Comparison of ENCODE assay signal across 10 mouse cellular contexts in the genomic region with DNA sequence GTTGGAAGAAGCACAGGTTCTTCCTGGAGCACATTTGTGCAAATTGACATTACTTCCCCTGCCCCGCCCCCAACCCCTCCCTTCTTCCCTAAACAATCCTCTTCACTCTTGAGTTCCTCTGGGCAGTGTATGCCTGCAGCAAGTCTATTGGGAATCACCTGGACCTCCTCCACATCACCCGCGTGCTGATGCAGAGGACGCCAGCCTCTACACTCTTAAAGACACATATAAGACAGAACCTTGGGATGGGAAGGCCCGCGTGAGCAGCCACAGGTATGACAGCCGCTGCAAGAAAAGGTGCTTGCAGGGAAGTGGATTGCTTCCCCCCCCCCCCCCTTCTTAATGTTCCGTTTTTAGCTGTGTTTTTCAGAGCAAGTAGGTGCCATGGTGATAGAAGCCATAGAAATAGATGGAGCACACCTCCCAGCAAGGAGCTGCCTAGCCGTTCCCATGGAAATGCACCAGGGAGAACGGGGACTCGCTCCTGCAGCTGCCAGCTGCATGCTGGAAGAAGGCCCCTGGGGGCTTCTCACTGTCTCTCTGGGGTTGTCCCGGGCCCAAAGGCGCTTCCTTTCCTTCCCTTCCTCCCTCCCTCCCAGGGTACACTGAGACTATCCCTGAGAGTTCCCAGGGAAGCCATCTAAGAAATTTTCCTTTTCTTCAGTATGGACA. TPM values are rescaled to one million over a fixed set of nuclear protein-coding genes. Genes with fewer than 3 reads are reported as not detected.
DNase-seq lines count a peak whose midpoint lies in the region; ATAC-seq lines count a peak whose summit lies in the region.
"Had no signal": no experiment of that assay in that cellular context is flagged by ENCODE, and none has a peak within 500 bp of the region (broad histone marks: within the 10 kb centered on the region; RNA-seq: fewer than 3 reads in every experiment).

No protein-coding gene starts in this region.

- H3K4me1 ChIP-seq in forebrain, embryonic 13.5 days = 0 out of 2 replicates have a peak, but pooled peaks cover 3% of the 10 kb centered on the region
- peaks cover 6% of the 10 kb centered on the region; the same call in 1 of the 2 replicates for H3K4me1 ChIP-seq in forebrain, embryonic 10.5 days
- peaks cover 7% of the 10 kb centered on the region for H3K4me1 ChIP-seq in neural tube, embryonic 13.5 days (replicated peaks)
- no peaks in the 10 kb centered on the region for H3K4me1 ChIP-seq in neural tube, embryonic 14.5 days (ENCODE audit: control insufficient read depth, insufficient read depth, low read length)
- H3K4me1 ChIP-seq: lung, embryonic 15.5 days had no signal

- H3K9ac ChIP-seq in forebrain, embryonic 13.5 days = 0 out of 2 replicates have a peak overlapping the region, but pooled peaks have one; percentile 12
- no peak overlapping the region for H3K9ac ChIP-seq in neural tube, embryonic 13.5 days
- no peak overlapping the region for H3K9ac ChIP-seq in neural tube, embryonic 14.5 days (replicated peaks; ENCODE audit: low read depth, low read length)
- H3K9ac ChIP-seq: lung, embryonic 15.5 days had no signal

- H3K4me3 ChIP-seq in forebrain, embryonic 13.5 days = no peak overlapping the region
- no peak overlapping the region for H3K4me3 ChIP-seq in forebrain, embryonic 10.5 days
- H3K4me3 ChIP-seq in neural tube, embryonic 13.5 days = no peak overlapping the region
- H3K4me3 ChIP-seq in neural tube, embryonic 14.5 days (ENCODE audit: low read depth, low read length) = no peak overlapping the region
- H3K4me3 ChIP-seq: lung, embryonic 15.5 days had no signal

- H3K36me3 ChIP-seq in forebrain, embryonic 13.5 days (ENCODE audit: poor library complexity, severe bottlenecking) = no peaks in the 10 kb centered on the region
- no peaks in the 10 kb centered on the region for H3K36me3 ChIP-seq in forebrain, embryonic 10.5 days (replicated peaks)
- H3K36me3 ChIP-seq in neural tube, embryonic 13.5 days = no peaks in the 10 kb centered on the region
- H3K36me3 ChIP-seq in neural tube, embryonic 14.5 days (ENCODE audit: control insufficient read depth, insufficient read depth, low read length) = no peaks in the 10 kb centered on the region
- H3K36me3 ChIP-seq: lung, embryonic 15.5 days had no signal

- H3K4me2 ChIP-seq in forebrain, embryonic 13.5 days = no peak overlapping the region
- no peak overlapping the region for H3K4me2 ChIP-seq in neural tube, embryonic 13.5 days
- H3K4me2 ChIP-seq in neural tube, embryonic 14.5 days (ENCODE audit: low read depth, low read length) = no peak overlapping the region
- H3K4me2 ChIP-seq: lung, embryonic 15.5 days had no signal

- H3K27me3 ChIP-seq in forebrain, embryonic 13.5 days = no peaks in the 10 kb centered on the region
- no peaks in the 10 kb centered on the region for H3K27me3 ChIP-seq in forebrain, embryonic 10.5 days (ENCODE audit: poor library complexity, severe bottlenecking)
- H3K27me3 ChIP-seq in neural tube, embryonic 13.5 days = no peaks in the 10 kb centered on the region
- no peaks in the 10 kb centered on the region for H3K27me3 ChIP-seq in neural tube, embryonic 14.5 days (ENCODE audit: control insufficient read depth, insufficient read depth, low read length)
- H3K27me3 ChIP-seq: lung, embryonic 15.5 days had no signal

- no peak for DNase-seq in forebrain, embryonic 10.5 days (ENCODE audit: extremely low spot score, low spot score)
- no peak for DNase-seq in neural tube, embryonic 10.5 days (ENCODE audit: extremely low spot score, low spot score)
- DNase-seq in cerebellum, adult 18-20 months = no peak
- DNase-seq in thymus, postnatal 10 days (ENCODE audit: low spot score in 2 of 2) = no peak
- no peak for DNase-seq in T-cell, adult 2 months (ENCODE audit: low spot score)
- DNase-seq: gastrocnemius, postnatal 36 days had no signal

- no peak overlapping the region for H3K27ac ChIP-seq in forebrain, embryonic 13.5 days
- no peak overlapping the region for H3K27ac ChIP-seq in forebrain, embryonic 10.5 days
- H3K27ac ChIP-seq in neural tube, embryonic 13.5 days (replicated peaks) = no peak overlapping the region
- H3K27ac ChIP-seq in neural tube, embryonic 14.5 days (ENCODE audit: low read depth, low read length) = no peak overlapping the region
- H3K27ac ChIP-seq: lung, embryonic 15.5 days had no signal

- no peaks in the 10 kb centered on the region for H3K9me3 ChIP-seq in forebrain, embryonic 13.5 days (replicated peaks)
- no peaks in the 10 kb centered on the region for H3K9me3 ChIP-seq in forebrain, embryonic 10.5 days
- H3K9me3 ChIP-seq in neural tube, embryonic 13.5 days = no peaks in the 10 kb centered on the region
- H3K9me3 ChIP-seq in neural tube, embryonic 14.5 days (ENCODE audit: control insufficient read depth, low read length) = no peaks in the 10 kb centered on the region
- H3K9me3 ChIP-seq: lung, embryonic 15.5 days had no signal

- WGBS in forebrain, embryonic 13.5 days = 47% methylated on average over 13 of the region's 13 CpGs
- WGBS in forebrain, embryonic 10.5 days = 53% methylated on average over 13 of the region's 13 CpGs
- 49% methylated on average over 13 of the region's 13 CpGs for WGBS in neural tube, embryonic 13.5 days
- 42% methylated on average over 13 of the region's 13 CpGs for WGBS in neural tube, embryonic 14.5 days

- ATAC-seq in forebrain, embryonic 13.5 days = peak; percentile 58
- ATAC-seq in neural tube, embryonic 13.5 days (ENCODE audit: low read depth) = peak; percentile 43; the same call in 1 of the 2 replicates
- ATAC-seq in neural tube, embryonic 14.5 days (ENCODE audit: low read depth) = peak; percentile 58; the same call in 1 of the 2 replicates

RNA-seq across cellular contexts. Expression of a gene that starts 29.9 kb away (rescaled TPM):
- polyA plus RNA-seq in forebrain, embryonic 13.5 days (2015; fragmentation: Nextera tagmentation; extraction: Ambion mirVana) = 1.9 and 2.0 TPM in 2 replicates
- 0.14 and 0.16 TPM in 2 replicates for polyA plus RNA-seq in forebrain, embryonic 10.5 days (2016; fragmentation: Nextera tagmentation; extraction: Ambion mirVana)
- 1.8 and 2.0 TPM in 2 replicates for polyA plus RNA-seq in neural tube, embryonic 13.5 days (2015; fragmentation: Nextera tagmentation; extraction: Ambion mirVana)
- 1.9 and 4.0 TPM in 2 replicates for polyA plus RNA-seq in neural tube, embryonic 14.5 days (2014; fragmentation: Nextera tagmentation; extraction: Ambion mirVana)
